Mouse (Mus musculus): ENCODE data around the gene Rnase4. TPM values are rescaled to one million over a fixed set of nuclear protein-coding genes. Genes with fewer than 3 reads are reported as not detected.
A peak's percentile ranks its signal among the peaks of the same experiment; 100 is the strongest.

Rnase4 gene
- total RNA-seq, 2 experiments from 2014 or later = 15.0 to 18.0 TPM

GRCm38 (mm10) chr14:51113916-51114560, 23.2 kb downstream of the Rnase4 start, which contains the start of gene Eddm3b:
TSS of gene Eddm3b (plus strand) at chr14:51114426.
- Histone ChIP-seq H3K4me3 (no peak within 1 kb of the TSS), H3K27ac (no peak within 1 kb of the TSS)
- no peak for TF ChIP-seq CTCF (conservative IDR thresholded peaks at IDR 0.05)
- DNase-seq (ENCODE audit: low spot score in 2 of 2) = no peak

- no peak for DNase-seq (ENCODE audit: low spot score in 2 of 2)
- Histone ChIP-seq H3K4me3 (no peak overlapping the region), H3K27ac (no peak overlapping the region)
- TF ChIP-seq CTCF (conservative IDR thresholded peaks at IDR 0.05) = no peak
Measured at GRCm38 (mm10) chr14:51125684-51126083, 34.8 kb downstream of the Rnase4 start.

GRCm38 (mm10) chr14:51127648-51128258, 36.9 kb downstream of the Rnase4 start:
- DNase-seq (ENCODE audit: low spot score in 2 of 2) = no peak
- TF ChIP-seq CTCF (conservative IDR thresholded peaks at IDR 0.05) = no peak
- Histone ChIP-seq H3K27ac (no peak overlapping the region), H3K4me3 (no peak overlapping the region)

GRCm38 (mm10) chr14:51128775-51129623, 38.1 kb downstream of the Rnase4 start:
- no peak overlapping the region for H3K27ac ChIP-seq
- H3K4me3 ChIP-seq = no peak overlapping the region
- no peak for DNase-seq (ENCODE audit: low spot score in 2 of 2)
- TF ChIP-seq CTCF (conservative IDR thresholded peaks at IDR 0.05) = no peak

GRCm38 (mm10) chr14:51129624-51129975, 38.7 kb downstream of the Rnase4 start:
- no peak for TF ChIP-seq CTCF (conservative IDR thresholded peaks at IDR 0.05)
- no peak for DNase-seq (ENCODE audit: low spot score in 2 of 2)
- H3K4me3 ChIP-seq = no peak overlapping the region
- no peak overlapping the region for H3K27ac ChIP-seq

GRCm38 (mm10) chr14:51130315-51130940, 39.6 kb downstream of the Rnase4 start:
- DNase-seq (ENCODE audit: low spot score in 2 of 2) = no peak
- no peak for TF ChIP-seq CTCF (conservative IDR thresholded peaks at IDR 0.05)
- H3K27ac ChIP-seq = no peak overlapping the region
- no peak overlapping the region for H3K4me3 ChIP-seq

GRCm38 (mm10) chr14:51131086-51131815, 40.4 kb downstream of the Rnase4 start:
- H3K4me3 ChIP-seq = no peak overlapping the region
- DNase-seq (ENCODE audit: low spot score in 2 of 2) = no peak
- no peak for TF ChIP-seq CTCF (conservative IDR thresholded peaks at IDR 0.05)
- no peak overlapping the region for H3K27ac ChIP-seq

- Histone ChIP-seq H3K4me3 (no peak overlapping the region), H3K27ac (no peak overlapping the region)
- DNase-seq (ENCODE audit: low spot score in 2 of 2) = no peak
- no peak for TF ChIP-seq CTCF (conservative IDR thresholded peaks at IDR 0.05)
Measured at GRCm38 (mm10) chr14:51132372-51132771, 41.5 kb downstream of the Rnase4 start.

GRCm38 (mm10) chr14:51140342-51140741, 49.5 kb downstream of the Rnase4 start:
- Histone ChIP-seq H3K4me3 (no peak overlapping the region), H3K27ac (no peak overlapping the region)
- DNase-seq (ENCODE audit: low spot score in 2 of 2) = no peak
- no peak for TF ChIP-seq CTCF (conservative IDR thresholded peaks at IDR 0.05)

GRCm38 (mm10) chr14:51142119-51142518, 51.2 kb downstream of the Rnase4 start:
- TF ChIP-seq CTCF (conservative IDR thresholded peaks at IDR 0.05) = no peak

GRCm38 (mm10) chr14:51142568-51142967, 51.7 kb downstream of the Rnase4 start:
- no peak for DNase-seq (ENCODE audit: low spot score in 2 of 2)
- no peak for TF ChIP-seq CTCF (conservative IDR thresholded peaks at IDR 0.05)

More at GRCm38 (mm10) chr14:51142119-51142518, 51.2 kb downstream of the Rnase4 start:
- no peak overlapping the region for H3K4me3 ChIP-seq
- DNase-seq (ENCODE audit: low spot score in 2 of 2) = no peak
- H3K27ac ChIP-seq = no peak overlapping the region

GRCm38 (mm10) chr14:51143287-51143686, 52.4 kb downstream of the Rnase4 start:
- Histone ChIP-seq H3K4me3 (no peak overlapping the region), H3K27ac (peak overlapping the region; percentile 73)
- TF ChIP-seq CTCF (conservative IDR thresholded peaks at IDR 0.05) = no peak
- DNase-seq (ENCODE audit: low spot score in 2 of 2) = peak; percentile 25 to 55

More at GRCm38 (mm10) chr14:51142568-51142967, 51.7 kb downstream of the Rnase4 start:
- H3K4me3 ChIP-seq = no peak overlapping the region
- peak overlapping the region; percentile 73 for H3K27ac ChIP-seq
